Comparison of ENCODE assay signal across 10 mouse cellular contexts in genomic region chr17:42987692-42988091, GRCm38 (mm10). TPM values are rescaled to one million over a fixed set of nuclear protein-coding genes. Genes with fewer than 3 reads are reported as not detected.
DNase-seq lines count a peak whose midpoint lies in the region; ATAC-seq and TF ChIP-seq lines count a peak whose summit lies in the region.
"Had no signal": no experiment of that assay in that cellular context is flagged by ENCODE, and none has a peak within 500 bp of the region (broad histone marks: within the 10 kb centered on the region; RNA-seq: fewer than 3 reads in every experiment).

No protein-coding gene starts in this region.

- no peak overlapping the region for H3K27ac ChIP-seq in hindbrain, embryonic 11.5 days (ENCODE audit: low read depth, low read length)
- no peak overlapping the region for H3K27ac ChIP-seq in hindbrain, embryonic 12.5 days
- H3K27ac ChIP-seq in forebrain, embryonic 15.5 days (replicated peaks): no peak overlapping the region
- H3K27ac ChIP-seq: midbrain, embryonic 12.5 days; stomach, embryonic 15.5 days had no signal

- intact Hi-C loops in left cerebral cortex, postnatal 14 days (cut with DNase I): no loop called here

- H3K9me3 ChIP-seq in hindbrain, embryonic 11.5 days (ENCODE audit: control insufficient read depth, low read length): no peaks in the 10 kb centered on the region
- H3K9me3 ChIP-seq in hindbrain, embryonic 12.5 days (replicated peaks): no peaks in the 10 kb centered on the region
- H3K9me3 ChIP-seq in E14TG2a.4 (ENCODE audit: low read length): no peaks in the 10 kb centered on the region
- H3K9me3 ChIP-seq in forebrain, embryonic 15.5 days: no peaks in the 10 kb centered on the region
- H3K9me3 ChIP-seq: midbrain, embryonic 12.5 days; stomach, embryonic 15.5 days had no signal

- DNase-seq in hindbrain, embryonic 11.5 days (ENCODE audit: low spot score): peak; percentile 36
- DNase-seq in c-Kit-positive CD71-positive TER-119-negative erythroid progenitor cells, embryonic 14.5 days (ENCODE audit: low read depth): peak; percentile 32
- peak; percentile 9 to 15 for DNase-seq in natural killer cell, adult 2 months (ENCODE audit: low spot score in 2 of 2)
- DNase-seq in right cerebral cortex, postnatal 36 days (ENCODE audit: low spot score in 2 of 2): no peak
- DNase-seq in left cerebral cortex, postnatal 14 days (ENCODE audit: low spot score in 2 of 2): no peak

- no peaks in the 10 kb centered on the region for H3K27me3 ChIP-seq in hindbrain, embryonic 11.5 days (ENCODE audit: control insufficient read depth, insufficient read depth, low read length)
- H3K27me3 ChIP-seq in hindbrain, embryonic 12.5 days: no peaks in the 10 kb centered on the region
- H3K27me3 ChIP-seq in E14TG2a.4 (ENCODE audit: insufficient read depth, low read length): peaks cover 17% of the 10 kb centered on the region
- H3K27me3 ChIP-seq in forebrain, embryonic 15.5 days: no peaks in the 10 kb centered on the region
- H3K27me3 ChIP-seq: midbrain, embryonic 12.5 days; stomach, embryonic 15.5 days had no signal

- no peaks in the 10 kb centered on the region for H3K36me3 ChIP-seq in hindbrain, embryonic 11.5 days (ENCODE audit: control insufficient read depth, insufficient read depth, low read length)
- no peaks in the 10 kb centered on the region for H3K36me3 ChIP-seq in hindbrain, embryonic 12.5 days
- H3K36me3 ChIP-seq in E14TG2a.4 (ENCODE audit: insufficient read depth, low read length): no peaks in the 10 kb centered on the region
- H3K36me3 ChIP-seq in forebrain, embryonic 15.5 days: no peaks in the 10 kb centered on the region
- H3K36me3 ChIP-seq: midbrain, embryonic 12.5 days; stomach, embryonic 15.5 days had no signal

- peak; percentile 89 for TF ChIP-seq CTCF in E14TG2a.4 (conservative IDR thresholded peaks at IDR 0.05; ENCODE audit: low read length)

- WGBS in hindbrain, embryonic 11.5 days: 29% methylated on average over 4 of the region's 4 CpGs
- WGBS in hindbrain, embryonic 12.5 days: 33% methylated on average over 4 of the region's 4 CpGs
- WGBS in forebrain, embryonic 15.5 days: 28% methylated on average over 4 of the region's 4 CpGs

- H3K4me1 ChIP-seq in hindbrain, embryonic 11.5 days (replicated peaks; ENCODE audit: control insufficient read depth, insufficient read depth, low read length): no peaks in the 10 kb centered on the region
- no peaks in the 10 kb centered on the region for H3K4me1 ChIP-seq in hindbrain, embryonic 12.5 days
- peaks cover 32% of the 10 kb centered on the region for H3K4me1 ChIP-seq in E14TG2a.4 (replicated peaks; ENCODE audit: low read depth, low read length)
- no peaks in the 10 kb centered on the region for H3K4me1 ChIP-seq in forebrain, embryonic 15.5 days
- H3K4me1 ChIP-seq: midbrain, embryonic 12.5 days; stomach, embryonic 15.5 days had no signal

- H3K9ac ChIP-seq in hindbrain, embryonic 11.5 days (ENCODE audit: low read depth, low read length): no peak overlapping the region
- H3K9ac ChIP-seq in hindbrain, embryonic 12.5 days: no peak overlapping the region
- H3K9ac ChIP-seq in forebrain, embryonic 15.5 days (replicated peaks): no peak overlapping the region
- H3K9ac ChIP-seq: midbrain, embryonic 12.5 days; stomach, embryonic 15.5 days had no signal

- H3K4me3 ChIP-seq in hindbrain, embryonic 11.5 days (ENCODE audit: low read depth, low read length): no peak overlapping the region
- H3K4me3 ChIP-seq in hindbrain, embryonic 12.5 days: no peak overlapping the region
- no peak overlapping the region for H3K4me3 ChIP-seq in E14TG2a.4 (replicated peaks; ENCODE audit: low read length)
- H3K4me3 ChIP-seq in forebrain, embryonic 15.5 days: no peak overlapping the region
- H3K4me3 ChIP-seq: midbrain, embryonic 12.5 days; stomach, embryonic 15.5 days had no signal

- ATAC-seq in hindbrain, embryonic 11.5 days (ENCODE audit: low FRiP score): no peak
- ATAC-seq in hindbrain, embryonic 12.5 days (ENCODE audit: low FRiP score): no peak
- ATAC-seq in forebrain, embryonic 15.5 days (replicated peaks): no peak

- H3K4me2 ChIP-seq in hindbrain, embryonic 11.5 days (replicated peaks; ENCODE audit: low read depth, low read length): no peak overlapping the region
- H3K4me2 ChIP-seq in hindbrain, embryonic 12.5 days (replicated peaks): no peak overlapping the region
- no peak overlapping the region for H3K4me2 ChIP-seq in forebrain, embryonic 15.5 days (replicated peaks)
- H3K4me2 ChIP-seq: midbrain, embryonic 12.5 days; stomach, embryonic 15.5 days had no signal

RNA-seq across cellular contexts. Expression of gene Tnfrsf21, which starts 28.7 kb away (rescaled TPM):
- 29.5 and 32.4 TPM in 2 replicates for polyA plus RNA-seq in hindbrain, embryonic 11.5 days (2014; fragmentation: Nextera tagmentation; extraction: Ambion mirVana)
- 44.9 and 50.3 TPM in 2 replicates for polyA plus RNA-seq in hindbrain, embryonic 12.5 days (2016; fragmentation: Nextera tagmentation; extraction: Ambion mirVana)
- 57.1 and 59.6 TPM in 2 replicates for polyA plus RNA-seq in forebrain, embryonic 15.5 days (2015; fragmentation: Nextera tagmentation; extraction: Ambion mirVana)
- total RNA-seq in left cerebral cortex, postnatal 14 days (2021): 10 to 100 TPM; 75.4 to 79.0 TPM

Comparison
In these comparisons a context has a peak if more than half of its experiments do, and no peak if none do; other contexts are left out.
1. DNase-seq: peak in hindbrain, embryonic 11.5 days (single experiment), c-Kit-positive CD71-positive TER-119-negative erythroid progenitor cells, embryonic 14.5 days (single experiment) and natural killer cell, adult 2 months (2 of 2); none in right cerebral cortex, postnatal 36 days (0 of 2) and left cerebral cortex, postnatal 14 days (0 of 2).